Mouse (Mus musculus) ES-Bruce4 (cell line): ENCODE measurements around the gene Sfxn5.

Experiments
- CTCF ChIP-seq: IDR thresholded peaks from one replicate; pipeline ENCODE4 v1.8.1; 2011; ENCODE audit warnings: low read depth, low read length
- POLR2A ChIP-seq: IDR thresholded peaks from one replicate; pipeline ENCODE4 v1.8.1; 2011; ENCODE audit warnings: low read length; ENCODE audit not compliant: insufficient read depth

- TF ChIP-seq CTCF: no peak
- no peak for TF ChIP-seq POLR2A
Measured at GRCm38 (mm10) chr6:85250811-85251241, 82.4 kb downstream of the Sfxn5 start.
